Mouse (Mus musculus) heart, embryonic 15.5 days (tissue): ENCODE measurements around the gene Dbndd2. TPM values are rescaled to one million over a fixed set of nuclear protein-coding genes. Genes with fewer than 3 reads are reported as not detected.

ENCODE experiments used
- ATAC-seq: fragments of 200-750 bp; cut with Nextera tagmentation; replicated peaks from 2 replicates; pipeline ENCODE4 v1.8.0; 2017; ENCODE audit warnings: low read depth, moderate TSS enrichment; ENCODE audit not compliant: insufficient number of reproducible peaks, insufficient read depth, low FRiP score
- H3K27ac ChIP-seq: fragments of 300-500 bp; sonication (generic); 2 replicates; pipeline ENCODE4 v1.5.1; 2015; ENCODE audit warnings: mild to moderate bottlenecking, inconsistent platforms
- H3K27me3 ChIP-seq: fragments of 300-500 bp; sonication (generic); 2 replicates; pipeline ENCODE4 v1.6.1; 2015; ENCODE audit warnings: inconsistent platforms
- H3K36me3 ChIP-seq: fragments of 300-500 bp; sonication (generic); 2 replicates; pipeline ENCODE4 v1.6.1; 2015; ENCODE audit warnings: mild to moderate bottlenecking, inconsistent platforms
- H3K4me1 ChIP-seq: fragments of 300-500 bp; sonication (generic); replicated peaks from 2 replicates; pipeline ENCODE4 v1.6.1; 2015; ENCODE audit warnings: inconsistent platforms
- H3K4me2 ChIP-seq: fragments of 300-500 bp; sonication (generic); 2 replicates; pipeline ENCODE4 v1.6.1; 2015; ENCODE audit warnings: inconsistent platforms, mild to moderate bottlenecking, moderate library complexity
- H3K4me3 ChIP-seq: fragments of 300-500 bp; sonication (generic); 2 replicates; pipeline ENCODE4 v1.5.1; 2015; ENCODE audit warnings: mild to moderate bottlenecking, inconsistent platforms
- H3K9ac ChIP-seq: fragments of 300-500 bp; sonication (generic); 2 replicates; pipeline ENCODE4 v1.6.1; 2015; ENCODE audit warnings: mild to moderate bottlenecking, inconsistent platforms
- H3K9me3 ChIP-seq: fragments of 300-500 bp; sonication (generic); replicated peaks from 2 replicates; pipeline ENCODE4 v1.6.1; 2016; ENCODE audit warnings: inconsistent platforms
- WGBS: fragments of 180-500 bp; shearing (Covaris S2); methylation state at CpG from one replicate; pipeline ENCODE4 v1.1.7; 2015; ENCODE audit warnings: mixed read lengths; 5-methylcytosine and 5-hydroxymethylcytosine counted together
- polyA plus RNA-seq: library from polyadenylated mRNA; unstranded; fragments of >200 nt; fragmentation: Nextera tagmentation; extraction: Ambion mirVana; gene quantifications from 2 replicates; pipeline ENCODE4 v1.2.1, GENCODE M21; 2015

The Dbndd2 gene
- polyA plus RNA-seq, 1 experiment from 2014 or later = 8.6 TPM

DNA sequence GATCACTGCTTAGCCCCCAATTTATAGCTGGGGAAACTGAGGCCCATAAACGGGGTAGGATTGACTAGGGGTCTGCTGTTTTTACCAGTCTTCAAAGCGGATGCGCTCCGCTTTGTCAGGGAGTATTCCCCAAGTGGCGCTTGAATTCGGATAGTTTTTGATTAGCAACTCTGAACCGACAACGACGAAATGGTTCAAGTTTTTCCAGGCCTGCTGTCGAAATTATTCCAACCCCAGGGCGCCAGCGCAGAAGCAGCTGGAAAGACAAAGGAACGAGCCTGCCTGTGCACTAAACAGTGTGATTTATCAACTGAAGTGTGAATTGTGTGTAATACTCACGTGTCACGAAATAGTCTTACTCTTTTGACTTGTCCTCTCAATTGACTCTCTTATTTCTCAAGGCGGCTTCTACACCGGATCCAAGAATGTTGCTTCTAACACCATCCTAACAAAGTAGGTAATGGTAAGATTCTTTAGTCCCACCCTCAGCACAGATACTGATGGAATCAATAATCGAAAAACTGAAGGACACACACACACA is 42.4 kb upstream of the Dbndd2 start, which contains the start of gene Sdc4:
Sdc4 (minus strand) TSS at position 428 of the 541 bp plus-strand sequence.
- Histone ChIP-seq H3K4me3 (peak within 1 kb of the TSS; percentile 75), H3K9me3 (no peaks in the 10 kb centered on the region), H3K4me1 (peaks cover 39% of the 10 kb centered on the region), H3K9ac (peak within 1 kb of the TSS; percentile 80), H3K27me3 (peaks cover 30% of the 10 kb centered on the region), H3K36me3 (no peaks in the 10 kb centered on the region), H3K27ac (peak within 1 kb of the TSS; percentile 72), H3K4me2 (peak within 1 kb of the TSS; percentile 95)
- no peak; the same call in 1 of the 2 replicates for ATAC-seq
- 12% methylated on average over 18 of the region's 18 CpGs for WGBS

DNA sequence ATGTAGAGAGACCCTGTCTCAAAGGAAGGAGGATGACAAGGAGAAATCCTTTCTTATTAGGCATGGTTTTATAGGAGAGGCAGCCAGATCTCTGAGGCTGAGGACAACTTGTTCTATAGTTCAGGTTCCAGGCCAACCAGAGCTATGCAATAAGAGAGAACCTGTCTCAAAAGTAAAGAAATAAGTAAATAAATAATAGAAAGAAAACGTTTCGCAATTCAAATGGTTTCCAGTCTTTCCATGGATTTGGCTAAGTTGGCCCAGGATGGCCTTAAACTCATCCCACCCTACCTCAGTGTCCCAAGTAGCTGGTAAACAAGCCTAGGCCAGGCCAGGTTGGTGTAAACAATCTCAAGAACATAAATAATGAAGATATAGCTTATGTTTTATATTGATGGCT is 41.2 kb upstream of the Dbndd2 start:
- no peak overlapping the region for H3K9ac ChIP-seq
- no peak overlapping the region for H3K4me3 ChIP-seq
- no peak overlapping the region for H3K4me2 ChIP-seq
- H3K27me3 ChIP-seq = peaks cover 30% of the 10 kb centered on the region
- peaks cover 39% of the 10 kb centered on the region for H3K4me1 ChIP-seq
- H3K9me3 ChIP-seq = no peaks in the 10 kb centered on the region
- ATAC-seq = no peak
- no peaks in the 10 kb centered on the region for H3K36me3 ChIP-seq
- no peak overlapping the region for H3K27ac ChIP-seq
- 81% methylated on average over 2 of the region's 2 CpGs for WGBS

DNA sequence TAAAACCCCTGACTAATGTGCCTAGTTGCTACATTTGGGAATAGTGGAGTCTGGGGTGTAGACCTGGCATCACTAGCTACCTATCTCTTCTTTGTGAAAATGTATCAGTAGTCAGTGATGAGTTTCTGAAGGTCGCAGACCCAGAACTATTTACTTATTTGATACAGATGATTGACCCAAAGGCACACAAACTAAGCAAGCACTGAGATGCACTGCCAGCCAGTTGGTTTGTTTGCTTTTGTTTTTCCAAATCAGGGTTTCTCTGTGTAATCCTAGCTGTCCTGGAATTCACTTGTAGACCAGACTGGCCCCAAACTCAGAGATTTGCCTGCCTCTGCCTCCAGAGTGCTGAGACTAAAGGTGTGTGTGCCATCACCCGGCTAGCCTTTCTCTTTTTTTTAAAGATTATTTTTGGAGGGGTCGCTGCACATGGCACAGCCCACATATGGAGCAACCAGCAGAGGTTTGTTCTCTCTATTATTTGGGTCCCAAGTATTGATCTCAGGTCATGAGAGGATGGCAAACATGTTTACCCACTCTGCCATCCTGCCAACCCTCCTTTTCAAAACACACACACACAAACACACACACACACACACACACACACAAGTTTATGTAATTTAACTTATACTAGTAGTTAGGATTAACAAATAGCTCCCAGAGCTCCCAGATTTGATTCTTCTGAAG is 40.4 kb upstream of the Dbndd2 start:
- no peak for ATAC-seq
- Histone ChIP-seq H3K9ac (no peak overlapping the region), H3K9me3 (no peaks in the 10 kb centered on the region), H3K27me3 (peaks cover 30% of the 10 kb centered on the region), H3K27ac (no peak overlapping the region), H3K4me3 (no peak overlapping the region), H3K4me2 (no peak overlapping the region), H3K36me3 (no peaks in the 10 kb centered on the region), H3K4me1 (peaks cover 36% of the 10 kb centered on the region)
- 77% methylated on average over 3 of the region's 3 CpGs for WGBS

- Histone ChIP-seq H3K4me1 (peaks cover 33% of the 10 kb centered on the region), H3K4me2 (no peak overlapping the region), H3K27ac (no peak overlapping the region), H3K36me3 (no peaks in the 10 kb centered on the region), H3K4me3 (no peak overlapping the region), H3K9ac (no peak overlapping the region), H3K9me3 (no peaks in the 10 kb centered on the region), H3K27me3 (peaks cover 29% of the 10 kb centered on the region)
- ATAC-seq = no peak
- 72% methylated on average over 3 of the region's 3 CpGs for WGBS
These were observed 39.8 kb upstream of the Dbndd2 start for GRCm38 (mm10) chr2:164446086-164446469.

DNA sequence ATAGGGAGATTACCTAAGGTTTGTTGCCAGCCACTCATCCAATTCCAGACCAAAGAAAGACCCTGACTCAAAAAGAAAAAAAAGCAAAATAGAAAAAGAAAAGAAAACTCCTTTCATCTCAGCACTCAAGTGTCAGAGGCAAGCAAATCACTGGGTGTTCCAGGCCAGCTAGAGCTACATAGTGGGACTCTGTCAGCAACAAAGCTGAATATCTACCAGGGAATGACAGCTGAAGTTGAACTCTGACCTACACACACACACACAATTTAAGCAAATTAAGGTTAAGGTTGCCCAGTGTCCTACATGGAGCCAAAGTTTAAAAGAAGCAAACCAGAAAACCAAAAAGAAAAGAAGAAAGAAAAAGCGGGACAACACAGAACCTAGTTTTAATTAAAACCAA is 37.8 kb upstream of the Dbndd2 start:
- Histone ChIP-seq H3K4me1 (peaks cover 36% of the 10 kb centered on the region), H3K4me3 (no peak overlapping the region), H3K4me2 (no peak overlapping the region), H3K9ac (no peak overlapping the region), H3K27me3 (peaks cover 24% of the 10 kb centered on the region), H3K9me3 (no peaks in the 10 kb centered on the region), H3K27ac (no peak overlapping the region), H3K36me3 (no peaks in the 10 kb centered on the region)
- WGBS = 88% methylated on average over 1 of the region's 1 CpGs
- no peak for ATAC-seq

DNA sequence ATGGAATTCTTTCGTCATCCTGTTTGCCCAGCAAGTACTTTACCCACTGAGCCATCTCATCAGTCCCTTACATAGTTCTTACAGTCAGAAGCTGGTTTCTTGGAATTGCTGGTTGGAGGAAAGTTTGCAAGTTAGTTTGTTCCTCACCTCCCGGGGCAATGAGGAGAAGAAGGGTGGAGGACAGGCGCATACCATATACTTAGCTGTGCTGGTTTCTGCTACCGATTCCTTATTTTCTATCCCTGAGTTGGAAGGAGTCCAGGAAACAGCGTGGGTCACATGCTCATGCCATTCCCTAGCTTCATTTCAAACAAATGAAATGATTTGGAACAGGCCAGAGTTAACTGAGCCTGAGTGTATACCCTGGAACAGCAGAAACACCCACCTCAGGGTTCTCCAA is 37.0 kb upstream of the Dbndd2 start:
- Histone ChIP-seq H3K27ac (peak overlapping the region; percentile 31; the same call in 1 of the 2 replicates), H3K4me3 (no peak overlapping the region), H3K9me3 (no peaks in the 10 kb centered on the region), H3K36me3 (no peaks in the 10 kb centered on the region), H3K4me1 (peaks cover 38% of the 10 kb centered on the region), H3K4me2 (no peak overlapping the region), H3K27me3 (peaks cover 23% of the 10 kb centered on the region), H3K9ac (no peak overlapping the region)
- ATAC-seq = no peak
- 53% methylated on average over 5 of the region's 5 CpGs for WGBS

- H3K36me3 ChIP-seq = no peaks in the 10 kb centered on the region
- no peak for ATAC-seq
- H3K9ac ChIP-seq = no peak overlapping the region; the same call in 1 of the 2 replicates
- H3K27me3 ChIP-seq = peaks cover 17% of the 10 kb centered on the region
- peak overlapping the region; percentile 31; the same call in 1 of the 2 replicates for H3K27ac ChIP-seq
- H3K4me1 ChIP-seq = peaks cover 43% of the 10 kb centered on the region
- H3K4me3 ChIP-seq = no peak overlapping the region
- WGBS = 53% methylated on average over 14 of the region's 14 CpGs
- peak overlapping the region; percentile 19 for H3K4me2 ChIP-seq
- no peaks in the 10 kb centered on the region for H3K9me3 ChIP-seq
These were observed 36.4 kb upstream of the Dbndd2 start for GRCm38 (mm10) chr2:164449341-164450042.

- H3K36me3 ChIP-seq = no peaks in the 10 kb centered on the region
- H3K4me3 ChIP-seq = no peak overlapping the region
- H3K9me3 ChIP-seq = no peaks in the 10 kb centered on the region
- peak overlapping the region; percentile 71 for H3K27ac ChIP-seq
- peak overlapping the region; percentile 6 for H3K4me2 ChIP-seq
- H3K9ac ChIP-seq = no peak overlapping the region
- peaks cover 66% of the 10 kb centered on the region for H3K4me1 ChIP-seq
- 24% methylated on average over 13 of the region's 13 CpGs for WGBS
- ATAC-seq = no peak; the same call in 1 of the 2 replicates
- no peaks in the 10 kb centered on the region; the same call in 1 of the 2 replicates for H3K27me3 ChIP-seq
These were observed 33.8 kb upstream of the Dbndd2 start for GRCm38 (mm10) chr2:164452000-164452676.

DNA sequence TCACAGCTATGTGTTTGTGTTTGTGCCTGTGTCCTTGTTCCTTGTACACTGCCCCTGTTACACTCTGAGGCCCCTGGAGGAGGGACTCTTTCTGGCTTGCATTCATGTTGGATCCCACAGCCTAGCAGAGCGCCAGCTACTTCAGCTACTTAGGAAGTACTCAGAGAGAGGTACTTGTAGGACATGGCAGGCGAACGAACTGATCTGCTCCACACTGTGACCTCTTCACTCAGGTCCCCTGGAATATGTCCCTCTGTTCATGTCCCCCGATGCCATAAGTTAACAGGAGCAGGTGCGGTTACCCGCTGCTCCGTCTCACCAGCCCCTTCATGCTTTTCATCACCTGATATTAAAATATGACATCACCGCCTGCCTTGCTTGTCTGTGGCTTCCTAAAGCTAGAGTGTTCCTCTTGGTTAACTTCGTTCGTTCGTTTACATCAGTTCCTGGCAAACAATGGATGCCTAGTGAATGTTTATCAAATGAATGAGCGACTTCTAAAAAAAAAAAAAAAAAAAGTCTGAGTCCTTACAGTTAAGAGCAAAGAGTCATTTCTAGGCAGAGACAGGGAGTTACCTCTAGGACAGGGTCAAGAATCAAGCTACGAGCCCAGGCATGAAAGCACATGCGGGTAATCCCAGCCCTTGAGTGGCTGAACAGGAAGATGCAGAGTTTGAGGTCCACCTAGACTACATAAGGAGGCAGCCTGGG is 32.7 kb upstream of the Dbndd2 start:
- H3K9ac ChIP-seq = no peak overlapping the region
- H3K4me3 ChIP-seq = no peak overlapping the region
- peak overlapping the region; percentile 6 for H3K4me2 ChIP-seq
- 33% methylated on average over 14 of the region's 14 CpGs for WGBS
- H3K36me3 ChIP-seq = no peaks in the 10 kb centered on the region
- peaks cover 67% of the 10 kb centered on the region for H3K4me1 ChIP-seq
- no peaks in the 10 kb centered on the region; the same call in 1 of the 2 replicates for H3K27me3 ChIP-seq
- peak; percentile 78 for ATAC-seq
- H3K27ac ChIP-seq = peak overlapping the region; percentile 71
- no peaks in the 10 kb centered on the region for H3K9me3 ChIP-seq

DNA sequence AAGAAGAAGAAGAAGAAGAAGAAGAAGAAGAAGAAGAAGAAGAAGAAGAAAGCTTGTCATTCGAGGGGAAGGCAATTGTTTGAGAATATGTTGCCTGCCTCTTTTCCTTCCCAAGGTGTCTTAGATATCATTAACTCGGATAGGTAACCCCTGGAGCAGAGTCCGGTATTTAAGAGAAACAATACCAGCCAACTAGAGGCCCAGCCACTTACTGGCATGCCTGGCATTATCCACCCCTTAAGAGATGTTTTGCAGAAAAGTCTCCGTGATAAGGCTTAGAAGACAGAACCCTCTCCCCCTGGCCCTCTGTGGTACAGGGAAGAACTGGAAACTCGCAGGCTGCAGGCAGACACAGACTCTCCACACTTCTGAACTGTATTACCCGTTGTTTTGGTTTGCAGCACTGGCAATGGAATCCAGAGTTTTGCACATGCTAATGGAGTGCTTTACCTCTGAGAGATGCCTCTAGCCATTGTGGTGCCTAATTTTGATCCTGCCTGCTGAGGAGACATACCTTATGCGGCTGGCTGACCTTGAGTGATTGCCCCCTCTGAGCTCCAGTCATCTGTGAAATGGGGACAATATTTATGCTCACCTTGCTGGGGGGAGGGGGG is 31.9 kb upstream of the Dbndd2 start:
- H3K36me3 ChIP-seq = no peaks in the 10 kb centered on the region
- no peak overlapping the region for H3K4me3 ChIP-seq
- no peaks in the 10 kb centered on the region for H3K9me3 ChIP-seq
- no peak overlapping the region; the same call in 1 of the 2 replicates for H3K27ac ChIP-seq
- peaks cover 63% of the 10 kb centered on the region for H3K4me1 ChIP-seq
- no peak for ATAC-seq
- no peaks in the 10 kb centered on the region; the same call in 1 of the 2 replicates for H3K27me3 ChIP-seq
- H3K4me2 ChIP-seq = no peak overlapping the region
- WGBS = 57% methylated on average over 7 of the region's 7 CpGs
- no peak overlapping the region for H3K9ac ChIP-seq
